Mouse (Mus musculus): ENCODE data around the gene Mfap1a.
"Not testable (repeated sequence)": the region's sequence is repeated elsewhere in the genome, so short reads cannot be mapped to it uniquely, and the experiment has no call there.

Mfap1a gene

DNA sequence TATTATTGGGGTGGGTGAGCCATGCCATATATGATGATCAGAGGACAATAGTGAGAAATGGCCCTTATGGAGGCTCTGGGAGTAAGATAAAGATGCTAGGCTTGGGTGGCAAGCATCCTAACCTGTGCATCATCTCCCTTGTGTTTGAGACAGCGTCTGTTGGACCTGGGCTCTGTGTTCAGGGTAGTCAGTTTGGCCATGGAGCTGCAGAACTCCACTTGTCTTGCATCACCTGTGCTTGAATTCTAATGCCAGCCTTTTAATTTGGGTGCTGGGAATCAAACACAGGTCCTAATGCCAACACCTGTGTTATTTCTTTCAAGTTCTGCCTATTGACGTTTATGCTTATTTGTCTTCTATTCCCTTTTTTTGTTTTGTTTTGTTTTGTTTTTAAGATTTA, 31.2 kb downstream of the Mfap1a start:
- DNase-seq (ENCODE audit: low read depth, low spot score): not testable (repeated sequence)

DNA sequence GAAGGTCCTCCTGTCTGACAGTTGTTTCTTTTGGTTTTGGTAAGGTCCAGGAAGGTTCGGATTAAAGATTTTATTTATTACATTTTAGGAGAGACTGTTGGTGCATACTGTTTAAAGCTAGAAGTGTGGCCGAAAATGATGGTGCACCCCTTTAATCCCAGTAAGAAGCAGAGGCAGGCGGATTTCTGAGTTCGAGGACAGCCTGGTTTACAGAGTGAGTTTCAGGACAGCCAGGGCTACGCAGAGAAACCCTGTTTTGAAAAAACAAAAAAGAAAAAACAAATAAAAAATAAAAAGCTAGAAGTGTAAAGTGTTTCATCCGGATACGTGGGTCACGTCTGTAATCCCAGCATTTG, 32.3 kb downstream of the Mfap1a start:
- no peak for DNase-seq (ENCODE audit: low read depth, low spot score)

DNA sequence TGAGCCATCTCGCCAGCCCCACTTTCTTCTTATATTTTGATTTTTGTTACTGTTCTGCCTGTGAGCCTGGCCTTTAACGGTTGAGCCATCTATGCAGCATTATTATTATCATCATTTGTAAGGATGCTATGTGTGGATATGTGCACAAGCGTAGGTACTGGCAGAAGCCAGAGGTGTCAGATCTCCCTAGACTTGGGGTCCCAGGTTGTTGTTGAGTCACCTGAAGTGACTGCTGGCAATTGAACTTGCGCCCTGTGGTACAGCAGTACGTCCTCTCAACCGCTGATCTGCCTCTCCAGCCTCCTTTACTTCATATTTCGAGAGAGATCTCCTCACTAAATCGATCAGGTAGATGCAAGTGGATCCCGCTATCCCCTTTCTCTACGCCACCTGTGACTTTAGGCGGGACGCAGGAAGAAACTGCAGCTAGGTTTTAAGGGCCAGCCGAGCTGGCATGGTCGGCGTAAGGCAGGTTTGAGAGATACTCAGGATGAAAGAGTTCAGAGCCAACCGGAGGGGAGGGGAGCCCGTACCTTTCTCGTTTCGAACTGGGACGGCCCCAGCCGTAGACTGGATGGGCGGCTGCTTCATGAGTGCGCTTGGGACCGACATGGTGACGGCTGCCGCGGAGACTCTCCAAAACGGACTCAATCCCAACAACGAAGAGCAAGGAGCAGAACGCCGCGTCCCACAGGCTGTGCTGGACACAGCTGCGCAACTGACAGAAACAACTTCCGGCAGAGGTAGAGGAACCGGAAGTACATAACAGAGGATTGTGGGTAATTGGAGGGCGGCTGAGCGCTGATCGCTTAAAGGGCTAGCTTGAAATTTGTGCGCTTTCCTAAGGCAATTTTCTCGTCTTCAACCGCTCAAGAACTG, 32.9 kb downstream of the Mfap1a start, which contains the start of gene Mfap1b:
TSS of gene Mfap1b (minus strand) at position 767 of the 879 bp plus-strand sequence.
- DNase-seq (ENCODE audit: low read depth, low spot score): not testable (repeated sequence)

DNA sequence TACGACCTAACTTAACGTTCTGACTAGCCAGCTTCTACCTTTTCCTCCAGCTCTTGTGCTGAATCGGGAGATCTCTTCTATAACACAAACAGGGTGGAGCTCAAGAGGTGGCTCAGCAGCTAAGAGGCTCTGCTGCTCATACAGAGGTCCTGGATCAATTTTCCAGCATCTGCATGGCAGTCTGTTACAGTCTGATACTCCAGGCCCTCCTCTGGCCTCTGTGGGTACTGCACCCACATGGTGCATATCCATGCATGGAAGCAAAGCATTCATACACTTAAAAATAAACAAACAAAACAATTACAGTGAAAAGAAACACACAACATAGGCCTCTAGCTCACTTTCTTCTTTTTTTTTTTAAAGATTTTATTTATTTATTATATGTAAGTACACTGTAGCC, 33.7 kb downstream of the Mfap1a start:
- not testable (repeated sequence) for DNase-seq (ENCODE audit: low read depth, low spot score)

DNA sequence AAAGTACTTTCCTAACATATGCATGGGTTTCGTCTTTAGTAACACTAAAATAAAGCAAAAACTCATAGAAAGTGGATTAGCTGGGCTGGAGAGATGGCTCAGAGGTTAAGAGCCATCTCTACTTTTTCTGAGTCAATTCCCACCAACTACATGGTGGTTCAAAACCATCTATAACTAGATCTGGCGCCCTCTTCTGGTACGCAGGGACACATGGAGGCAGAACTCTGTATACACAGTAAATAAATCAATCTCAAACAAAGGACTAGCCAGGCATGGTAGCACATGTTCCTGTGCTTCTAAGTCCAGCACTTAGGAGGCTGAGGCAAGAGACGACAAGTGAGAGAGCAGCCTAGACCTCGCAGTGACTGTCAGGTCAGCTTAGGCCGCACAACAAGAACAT, 37.5 kb downstream of the Mfap1a start:
- not testable (repeated sequence) for DNase-seq (ENCODE audit: low read depth, low spot score)

DNA sequence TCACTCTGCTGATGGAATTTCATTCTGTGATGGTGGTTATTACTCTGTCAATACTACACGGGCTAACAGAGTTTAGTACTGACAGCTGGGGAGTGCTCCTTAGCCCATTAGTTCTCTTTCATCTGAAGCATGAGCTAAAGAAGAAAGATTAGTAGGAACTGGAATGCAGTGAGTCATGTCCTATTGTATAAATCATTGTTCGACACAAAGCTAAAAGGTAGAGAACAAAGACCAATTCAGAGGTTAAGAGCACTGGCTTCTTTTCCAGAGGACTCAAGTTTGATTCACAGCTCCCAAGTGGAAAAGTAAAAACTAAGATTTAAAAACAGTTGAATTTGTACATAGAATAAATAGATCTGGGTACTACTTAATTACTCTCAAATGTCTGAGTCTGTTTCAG, 46.4 kb downstream of the Mfap1a start:
- DNase-seq (ENCODE audit: low read depth, low spot score): peak; percentile 1

DNA sequence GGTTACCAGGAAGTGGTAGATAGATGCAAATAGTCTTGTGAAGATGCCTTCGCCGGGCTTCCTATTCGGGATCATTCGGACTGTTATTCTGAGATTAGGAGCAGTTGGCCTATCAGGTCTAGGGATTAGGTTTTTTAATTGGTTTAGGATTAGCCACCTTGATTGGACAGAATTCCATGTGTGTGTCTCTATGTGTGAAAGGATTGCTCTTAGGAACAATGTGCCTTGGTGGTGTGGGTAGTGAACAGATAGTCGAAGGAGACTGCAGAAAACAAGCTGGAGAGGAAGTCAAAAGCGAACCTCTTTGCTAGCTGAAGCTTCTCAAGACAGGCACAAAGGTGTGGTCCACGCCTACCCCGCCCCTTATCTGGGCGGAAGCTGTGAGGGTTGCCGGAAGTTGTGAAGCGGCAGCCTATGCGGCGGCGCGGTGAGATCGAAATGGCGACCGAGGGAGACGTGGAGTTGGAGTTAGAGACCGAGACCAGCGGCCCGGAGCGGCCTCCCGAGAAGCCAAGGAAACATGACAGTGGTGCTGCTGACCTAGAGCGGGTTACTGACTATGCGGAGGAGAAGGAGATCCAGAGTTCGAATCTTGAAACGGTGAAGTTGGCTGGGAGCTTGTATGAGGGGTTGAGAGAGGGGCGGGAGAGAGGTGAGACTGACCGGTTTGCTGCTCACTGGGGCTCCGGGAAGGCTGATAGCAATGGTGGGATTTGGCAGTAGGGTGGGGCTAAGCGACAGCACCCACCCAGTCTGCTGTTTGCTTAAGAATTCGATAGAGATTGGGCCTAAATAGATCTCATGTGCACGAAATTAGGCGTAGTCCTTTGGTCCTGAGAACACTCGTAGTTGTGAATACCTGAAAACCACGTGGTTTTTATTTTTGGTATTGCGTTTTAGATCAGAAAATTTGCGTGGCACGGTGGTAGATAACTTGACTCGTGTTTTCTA, 49.5 kb downstream of the Mfap1a start, which contains the start of gene Serinc4:
TSS of gene Serinc4 (minus strand) at position 90 of the 951 bp plus-strand sequence.
- DNase-seq (ENCODE audit: low read depth, low spot score): peak; percentile 94

DNA sequence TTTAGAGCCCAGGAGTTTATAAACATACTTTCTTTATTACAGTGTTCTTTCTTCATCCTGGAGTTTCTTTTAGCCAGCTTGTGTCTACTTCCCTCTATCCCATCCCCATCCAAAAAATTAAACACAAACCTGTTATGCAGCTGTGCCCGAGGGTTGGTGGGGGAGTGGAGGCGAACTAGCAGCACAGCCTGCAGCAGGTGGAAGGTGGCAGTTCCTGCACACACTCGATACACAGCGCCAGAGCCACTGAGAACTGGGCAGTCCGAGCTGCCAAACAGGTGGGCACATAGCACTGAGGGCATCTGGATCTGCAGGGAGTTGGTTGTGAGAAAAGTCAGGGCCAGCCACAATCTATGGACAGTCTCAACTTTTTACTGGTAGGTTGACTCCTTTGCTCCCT, 50.9 kb downstream of the Mfap1a start:
- no peak for DNase-seq (ENCODE audit: low read depth, low spot score)

DNA sequence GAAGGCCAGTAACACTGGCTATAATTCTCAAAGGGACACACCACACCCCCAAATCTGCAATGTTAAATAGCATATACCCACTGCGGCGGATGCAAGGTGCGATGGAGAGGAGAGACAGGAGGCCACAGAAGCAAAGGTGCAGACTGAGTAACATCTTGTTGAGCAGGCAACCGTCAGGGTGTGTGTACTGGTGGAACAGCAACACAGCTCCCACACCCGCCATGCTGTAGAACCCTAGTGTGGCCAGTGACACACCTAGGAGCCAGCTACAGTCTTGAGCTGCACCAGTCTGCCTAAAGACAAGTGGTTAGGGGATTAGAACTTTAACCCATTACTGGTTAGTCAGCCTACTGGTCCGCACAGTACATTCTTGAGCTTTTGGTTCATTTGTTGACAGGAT, 52.5 kb downstream of the Mfap1a start:
- peak; percentile 6 for DNase-seq (ENCODE audit: low read depth, low spot score)

DNA sequence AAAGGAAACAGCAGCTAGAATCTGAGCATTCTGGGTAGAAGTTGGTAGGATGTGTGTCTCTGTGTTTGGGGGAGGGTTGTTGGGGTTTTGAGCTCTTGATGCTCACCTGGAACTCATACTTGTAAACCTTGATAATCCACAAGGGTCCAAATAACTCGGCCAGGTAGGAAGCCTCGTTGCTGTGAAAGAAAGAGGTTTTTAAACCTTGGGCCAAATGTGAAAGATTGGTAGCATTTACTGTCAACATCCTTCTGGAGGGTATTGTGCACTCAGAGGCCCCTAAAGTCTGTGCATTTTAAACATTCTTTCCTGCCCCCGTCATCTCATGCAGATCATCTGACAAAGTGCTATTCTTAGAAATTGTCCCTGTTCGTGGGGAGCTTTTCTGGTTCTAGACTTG, 53.5 kb downstream of the Mfap1a start, which contains the start of gene Hypk:
TSS of gene Hypk (plus strand) at position 301 of the 400 bp plus-strand sequence.
- DNase-seq (ENCODE audit: low read depth, low spot score): peak; percentile 4

DNA sequence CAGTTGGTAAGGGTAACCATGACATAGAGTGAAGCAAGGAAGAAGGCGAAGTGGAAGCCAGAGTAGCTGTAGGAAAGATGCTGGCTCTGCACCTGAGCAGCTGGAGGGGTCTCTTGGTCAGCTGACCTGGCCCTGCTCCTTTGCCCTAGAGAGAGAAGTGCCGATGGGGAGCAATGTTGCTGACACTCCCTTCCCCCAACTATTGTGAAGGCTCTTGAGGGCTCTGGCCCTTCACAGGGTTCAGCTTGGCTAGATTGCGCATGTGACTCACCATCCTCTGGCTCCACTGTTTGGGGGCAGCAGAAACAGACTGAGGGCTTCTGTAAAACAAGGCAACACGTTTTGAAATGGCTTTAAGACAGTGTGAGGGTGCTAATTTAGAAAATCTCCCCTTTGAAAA, 54.1 kb downstream of the Mfap1a start:
- peak; percentile 1 for DNase-seq (ENCODE audit: low read depth, low spot score)

DNA sequence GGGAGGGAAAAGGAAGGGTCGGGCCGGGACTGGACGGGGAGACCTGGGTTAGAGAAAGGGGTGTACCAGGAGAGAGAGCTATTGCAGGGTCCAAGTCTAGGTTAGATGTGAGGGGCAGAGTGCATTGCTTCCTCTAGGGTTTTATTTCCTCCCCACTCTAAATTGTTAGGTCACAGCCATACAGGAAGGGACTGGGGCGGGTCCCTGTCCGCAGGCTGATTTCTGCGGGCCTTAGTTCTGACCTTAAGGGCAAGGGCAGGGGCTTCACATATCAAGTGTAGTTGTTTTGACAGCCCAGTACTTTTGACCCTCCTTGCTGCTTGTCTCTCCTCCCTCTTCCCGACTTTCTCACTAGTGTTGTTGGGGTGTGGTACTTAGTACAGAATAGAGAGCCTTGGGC, 56.4 kb downstream of the Mfap1a start:
- DNase-seq (ENCODE audit: low read depth, low spot score): peak; percentile 48

DNA sequence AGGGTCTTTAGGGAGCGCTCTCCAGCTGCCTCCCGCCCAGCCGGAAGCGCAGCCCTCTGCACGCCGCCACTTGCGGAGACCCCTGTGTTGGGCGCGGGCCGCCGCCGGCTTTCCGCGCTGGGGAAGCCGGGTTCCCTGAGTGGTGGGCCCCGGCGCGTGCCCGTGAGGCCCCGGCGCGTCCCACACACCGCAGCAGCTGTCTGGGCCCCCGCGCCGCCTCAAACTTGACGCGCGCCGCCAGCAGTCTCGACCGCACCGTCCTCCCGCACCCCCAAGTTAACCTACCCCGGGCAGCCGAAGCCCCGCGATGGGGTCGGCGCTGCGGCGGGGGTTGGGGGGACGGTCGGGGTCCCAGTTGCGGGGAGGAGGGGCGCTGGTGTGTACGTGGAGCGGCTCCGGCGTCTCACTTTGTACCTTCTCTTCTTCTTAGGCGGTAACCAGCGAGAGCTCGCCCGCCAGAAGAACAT, 56.9 kb downstream of the Mfap1a start:
- DNase-seq (ENCODE audit: low read depth, low spot score): no peak

DNA sequence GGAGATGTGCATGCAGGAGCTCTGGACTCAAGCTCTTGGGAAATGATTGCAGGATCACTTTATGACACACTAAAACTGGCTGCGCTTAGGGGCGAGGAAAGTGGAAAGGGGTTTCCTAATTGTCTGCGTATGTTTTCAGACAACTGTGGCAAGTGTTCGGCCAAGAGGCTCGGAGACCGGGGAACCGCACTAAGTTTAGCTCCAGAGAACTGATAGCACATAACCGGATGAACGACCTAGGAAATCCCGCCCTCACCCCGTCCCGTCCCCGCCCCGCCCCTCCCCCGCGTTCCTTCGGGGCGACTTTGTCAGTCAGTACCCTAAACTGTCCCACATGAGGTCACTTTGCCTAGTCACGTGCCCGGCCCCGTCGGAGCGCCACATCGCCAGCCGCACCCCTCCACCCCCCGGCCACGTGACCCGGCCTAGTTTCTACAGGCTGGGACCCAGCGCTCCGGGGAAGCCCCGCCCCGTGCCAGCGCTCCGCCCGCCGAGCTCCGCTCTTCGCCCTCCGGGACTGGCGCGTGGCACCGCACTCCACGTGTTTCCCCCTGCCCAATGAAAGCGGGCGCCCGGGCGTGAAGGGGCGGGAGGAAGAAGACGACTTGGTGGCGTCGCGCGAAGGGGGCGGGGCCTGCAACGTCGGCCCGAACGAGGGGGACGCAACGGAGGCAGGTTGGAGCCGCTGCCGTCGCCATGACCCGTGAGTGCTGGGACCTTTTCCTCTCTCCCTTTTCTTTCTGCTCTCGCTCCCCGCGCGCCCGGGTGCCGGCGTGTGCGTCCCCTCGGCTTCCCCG, 57.5 kb downstream of the Mfap1a start, which contains the start of gene Serf2:
TSS of gene Serf2 (plus strand) at position 457 of the 797 bp plus-strand sequence.
- peak; percentile 99 for DNase-seq (ENCODE audit: low read depth, low spot score)

DNA sequence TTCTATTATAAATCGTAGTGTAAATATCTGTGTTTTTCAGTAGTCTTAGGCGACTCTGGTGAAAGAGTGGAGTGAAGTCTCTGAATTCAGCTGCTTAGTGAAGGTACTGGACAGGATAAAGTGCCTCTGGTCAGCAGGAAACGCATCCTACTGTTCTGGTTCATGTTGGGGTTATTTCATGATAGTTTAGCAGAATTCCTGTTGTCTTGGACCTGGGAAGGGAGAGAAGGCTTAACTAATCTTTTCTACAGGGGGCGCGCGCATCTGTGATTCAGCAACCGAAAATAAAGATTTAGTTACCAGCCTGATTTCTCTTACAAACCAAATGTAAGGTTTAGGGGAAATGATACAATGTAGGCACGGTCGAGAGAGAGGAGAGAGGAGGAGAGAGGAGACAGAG, 58.3 kb downstream of the Mfap1a start:
- peak; percentile 83 for DNase-seq (ENCODE audit: low read depth, low spot score)

DNA sequence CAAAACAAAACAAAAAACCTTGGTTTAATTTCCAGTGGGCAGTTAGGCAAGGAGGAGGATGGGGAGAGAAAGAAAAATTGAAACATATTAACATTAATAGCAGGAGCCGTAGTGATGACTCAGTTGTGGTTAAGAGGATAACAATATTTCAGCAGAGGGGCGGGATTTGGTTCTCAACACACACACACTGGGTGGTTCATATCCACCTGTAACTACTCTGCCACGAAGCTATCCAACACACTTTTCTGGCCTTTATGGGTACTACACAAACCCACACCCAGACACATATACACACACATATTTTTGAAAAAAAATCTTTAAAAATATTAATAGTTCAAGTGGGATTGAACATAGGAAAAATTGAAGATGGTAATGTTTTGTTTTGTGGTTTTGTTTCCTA, 59.5 kb downstream of the Mfap1a start:
- peak; percentile 50 for DNase-seq (ENCODE audit: low read depth, low spot score)

DNA sequence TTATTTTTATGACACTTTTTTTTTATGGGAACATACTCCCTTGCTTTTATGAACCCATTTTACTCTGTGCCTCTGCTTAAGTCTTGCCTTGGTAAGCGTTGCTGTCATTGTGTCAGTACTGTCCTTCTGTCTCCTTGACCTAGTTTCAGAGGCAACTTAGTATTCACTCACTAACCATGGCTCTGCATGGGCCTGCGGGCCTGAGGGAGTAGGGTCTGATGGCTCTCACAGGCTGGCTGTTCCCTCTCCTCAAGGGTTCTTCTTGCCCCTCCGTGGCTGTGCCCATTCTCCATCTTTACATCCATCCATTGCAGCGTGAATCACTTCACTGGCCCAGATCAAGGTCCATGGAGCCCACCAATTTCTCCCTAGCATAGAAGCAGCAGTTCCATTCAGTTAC, 60.0 kb downstream of the Mfap1a start:
- DNase-seq (ENCODE audit: low read depth, low spot score): no peak

DNA sequence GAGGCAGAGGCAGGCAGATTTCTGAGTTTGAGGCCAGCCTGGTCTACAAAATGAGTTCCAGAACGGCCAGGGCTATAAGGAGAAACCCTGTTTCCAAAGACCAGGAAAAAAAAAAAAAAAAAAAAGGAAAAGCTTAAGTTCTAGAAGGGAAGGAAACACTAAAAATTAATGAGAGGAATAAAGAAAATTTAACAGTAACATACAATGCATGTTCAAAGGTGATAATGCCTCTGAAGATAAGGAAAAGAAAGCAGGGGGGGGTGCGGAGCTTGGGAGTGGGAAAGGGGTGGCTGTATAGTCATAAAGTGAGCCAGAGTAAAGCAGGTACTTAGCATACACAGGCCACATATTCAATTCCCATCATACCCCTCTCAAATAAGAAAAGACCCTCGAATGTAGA, 61.3 kb downstream of the Mfap1a start:
- DNase-seq (ENCODE audit: low read depth, low spot score): no peak

DNA sequence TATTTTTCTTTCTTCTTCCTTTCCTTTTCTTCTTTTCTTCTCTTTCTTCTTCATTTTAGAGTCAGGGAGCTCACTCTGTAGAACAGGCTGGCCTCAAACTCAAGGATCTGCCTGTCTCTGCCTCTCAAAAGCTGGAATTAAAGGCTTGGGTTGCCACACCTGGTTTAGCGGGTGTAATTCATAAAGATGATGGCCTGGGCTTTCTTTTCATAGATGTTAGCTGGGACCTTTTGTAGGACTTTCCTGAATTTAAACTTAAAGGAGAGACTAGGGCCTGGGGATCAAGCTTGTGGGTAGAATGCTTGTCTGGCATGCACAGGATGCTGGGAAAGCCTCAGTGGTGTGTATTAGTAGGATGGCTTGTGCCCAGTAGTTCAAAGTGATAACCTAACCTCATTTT, 62.3 kb downstream of the Mfap1a start, which contains the start of gene Ell3:
TSS of gene Ell3 (minus strand) at position 101 of the 400 bp plus-strand sequence.
- DNase-seq (ENCODE audit: low read depth, low spot score): no peak

DNA sequence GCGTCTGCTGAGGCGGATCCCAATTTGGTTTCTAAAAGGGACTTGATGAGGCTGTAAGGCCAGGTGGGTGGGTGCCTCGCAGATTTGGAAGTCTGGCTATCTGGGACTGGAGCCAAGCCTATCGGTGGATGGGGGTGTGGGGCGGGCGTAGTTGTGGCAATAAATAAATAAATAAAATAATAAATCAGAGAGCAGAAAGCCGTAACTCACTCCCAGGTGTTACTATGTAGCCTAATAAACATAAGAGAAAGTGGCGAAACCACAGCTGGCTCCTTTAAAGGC, 63.5 kb downstream of the Mfap1a start:
- DNase-seq (ENCODE audit: low read depth, low spot score): no peak
